Mouse (Mus musculus) WW6 (cell line): ENCODE data around the gene Ap1m2.
"Not testable (repeated sequence)": the region's sequence is repeated elsewhere in the genome, so short reads cannot be mapped to it uniquely, and the experiment has no call there.

Source experiments
- DNase-seq: peaks from one replicate; pipeline ENCODE4 v3.0.0-alpha.2; 2013; ENCODE audit warnings: low read depth, low spot score

Ap1m2 gene

GRCm38 (mm10) chr9:21289337-21289671 is 22.8 kb downstream of the Ap1m2 start:
- no peak for DNase-seq

GRCm38 (mm10) chr9:21288404-21289336 is 23.5 kb downstream of the Ap1m2 start:
- DNase-seq: no peak

- DNase-seq: peak; percentile 95
Measured at GRCm38 (mm10) chr9:21287571-21288402, 24.4 kb downstream of the Ap1m2 start, which contains the start of gene Kri1. Gene Kri1 (minus strand): TSS chr9:21287969.

- DNase-seq: no peak
Measured at GRCm38 (mm10) chr9:21286753-21287152, 25.4 kb downstream of the Ap1m2 start.

GRCm38 (mm10) chr9:21283994-21284393 is 28.1 kb downstream of the Ap1m2 start:
- DNase-seq: no peak

GRCm38 (mm10) chr9:21283591-21283990 is 28.5 kb downstream of the Ap1m2 start:
- no peak for DNase-seq

GRCm38 (mm10) chr9:21277776-21278175 is 34.4 kb downstream of the Ap1m2 start:
- no peak for DNase-seq

GRCm38 (mm10) chr9:21276307-21276706 is 35.8 kb downstream of the Ap1m2 start:
- DNase-seq: no peak

- DNase-seq: no peak
Measured at GRCm38 (mm10) chr9:21275727-21276126, 36.4 kb downstream of the Ap1m2 start.

GRCm38 (mm10) chr9:21275013-21275710 is 37.0 kb downstream of the Ap1m2 start:
- DNase-seq: no peak

- DNase-seq: no peak
Measured at GRCm38 (mm10) chr9:21274336-21274735, 37.8 kb downstream of the Ap1m2 start.

- DNase-seq: no peak
Measured at GRCm38 (mm10) chr9:21273520-21274228, 38.5 kb downstream of the Ap1m2 start.

- DNase-seq: no peak
Measured at GRCm38 (mm10) chr9:21273094-21273493, 39.0 kb downstream of the Ap1m2 start.

- no peak for DNase-seq
Measured at GRCm38 (mm10) chr9:21272391-21272790, 39.7 kb downstream of the Ap1m2 start.

- not testable (repeated sequence) for DNase-seq
Measured at GRCm38 (mm10) chr9:21269590-21269989, 42.5 kb downstream of the Ap1m2 start.

GRCm38 (mm10) chr9:21268305-21268704 is 43.8 kb downstream of the Ap1m2 start:
- DNase-seq: no peak

GRCm38 (mm10) chr9:21266889-21267288 is 45.2 kb downstream of the Ap1m2 start:
- DNase-seq: no peak

- no peak for DNase-seq
Measured at GRCm38 (mm10) chr9:21265611-21266010, 46.5 kb downstream of the Ap1m2 start.

- DNase-seq: peak; percentile 95
Measured at GRCm38 (mm10) chr9:21265000-21265561, 47.1 kb downstream of the Ap1m2 start, which contains the start of gene Atg4d. Gene Atg4d (plus strand): TSS chr9:21265293.

- DNase-seq: no peak
Measured at GRCm38 (mm10) chr9:21264272-21264999, 47.7 kb downstream of the Ap1m2 start.
